Mouse (Mus musculus) myocyte (in vitro differentiated cells): ENCODE results near the gene Aimp1.

ENCODE experiments used
- POLR2AphosphoS2 ChIP-seq: IDR thresholded peaks from one replicate; pipeline ENCODE4 v1.6.1; 2011; ENCODE audit warnings: low read depth, control low read depth; ENCODE audit not compliant: insufficient read length
- TCF12 ChIP-seq: IDR thresholded peaks from one replicate; pipeline ENCODE4 v1.6.1; 2011; ENCODE audit warnings: mild to moderate bottlenecking, control low read depth; ENCODE audit not compliant: poor library complexity, insufficient read depth, severe bottlenecking
- USF1 ChIP-seq: IDR thresholded peaks from one replicate; pipeline ENCODE4 v1.6.1; 2011; ENCODE audit warnings: low read depth, mild to moderate bottlenecking, control low read depth, moderate library complexity

DNA sequence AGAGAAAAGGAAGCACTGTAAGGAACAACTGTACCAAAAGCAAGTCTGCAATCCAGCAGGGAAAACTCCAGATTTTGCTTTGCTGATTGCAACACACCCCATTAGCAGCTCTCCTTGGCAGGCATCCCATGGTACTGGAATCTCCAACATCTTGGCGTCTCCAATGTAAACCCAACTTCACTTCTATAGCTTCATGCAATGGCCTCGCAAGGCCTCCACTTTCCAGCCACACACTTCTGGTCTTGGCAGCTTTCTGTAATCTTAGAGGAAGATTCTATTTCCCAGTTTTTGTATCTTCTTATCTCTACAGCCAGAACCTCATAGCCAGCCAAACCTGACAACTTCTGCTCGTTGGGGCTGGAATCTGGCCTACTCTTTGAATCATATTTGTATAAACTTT, 32.4 kb downstream of the Aimp1 start:
- TF ChIP-seq TCF12 (no peak), USF1 (no peak), POLR2AphosphoS2 (no peak)
